Mouse (Mus musculus) thymus, postnatal 0 days (tissue): Measurements from ENCODE around the gene Usp37. TPM values are rescaled to one million over a fixed set of nuclear protein-coding genes. Genes with fewer than 3 reads are reported as not detected.
A peak's percentile ranks its signal among the peaks of the same experiment; 100 is the strongest.
"Not testable (repeated sequence)": the region's sequence is repeated elsewhere in the genome, so short reads cannot be mapped to it uniquely, and the experiment has no call there.

Source experiments
- DNase-seq: peaks from one replicate; pipeline ENCODE4 v3.0.0-alpha.2; 2015; ENCODE audit warnings: low spot score
- polyA plus RNA-seq: library from polyadenylated mRNA; unstranded; fragments of >200 nt; fragmentation: Nextera tagmentation; extraction: Ambion mirVana; gene quantifications from 2 replicates; pipeline ENCODE4 v1.2.1, GENCODE M21; 2015

Usp37 gene
- polyA plus RNA-seq, result 20.8 and 21.9 TPM in 2 replicates

DNA sequence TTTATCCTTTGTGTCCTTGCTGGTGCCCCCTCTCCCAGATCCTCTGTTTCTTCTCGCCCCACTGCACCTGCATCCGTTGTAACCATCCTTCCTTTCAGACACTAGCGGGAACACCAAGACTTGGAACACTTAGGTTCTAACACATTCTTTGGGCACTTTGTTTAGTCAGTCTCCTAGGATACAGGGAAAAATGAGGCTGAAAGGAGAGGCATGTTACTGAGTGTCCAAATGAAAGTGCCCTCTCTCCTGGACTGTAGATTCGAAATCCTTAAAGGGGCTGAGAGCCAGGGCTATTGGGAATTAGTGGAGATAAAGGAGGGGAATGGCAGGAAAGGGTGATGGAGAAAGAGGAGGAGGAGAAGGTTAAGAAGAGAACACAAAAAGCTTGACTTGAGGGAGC lies at the start of gene Usp37:
TSS of gene Usp37 (minus strand) at position 101 of the 400 bp plus-strand sequence.
- DNase-seq, result no peak

DNA sequence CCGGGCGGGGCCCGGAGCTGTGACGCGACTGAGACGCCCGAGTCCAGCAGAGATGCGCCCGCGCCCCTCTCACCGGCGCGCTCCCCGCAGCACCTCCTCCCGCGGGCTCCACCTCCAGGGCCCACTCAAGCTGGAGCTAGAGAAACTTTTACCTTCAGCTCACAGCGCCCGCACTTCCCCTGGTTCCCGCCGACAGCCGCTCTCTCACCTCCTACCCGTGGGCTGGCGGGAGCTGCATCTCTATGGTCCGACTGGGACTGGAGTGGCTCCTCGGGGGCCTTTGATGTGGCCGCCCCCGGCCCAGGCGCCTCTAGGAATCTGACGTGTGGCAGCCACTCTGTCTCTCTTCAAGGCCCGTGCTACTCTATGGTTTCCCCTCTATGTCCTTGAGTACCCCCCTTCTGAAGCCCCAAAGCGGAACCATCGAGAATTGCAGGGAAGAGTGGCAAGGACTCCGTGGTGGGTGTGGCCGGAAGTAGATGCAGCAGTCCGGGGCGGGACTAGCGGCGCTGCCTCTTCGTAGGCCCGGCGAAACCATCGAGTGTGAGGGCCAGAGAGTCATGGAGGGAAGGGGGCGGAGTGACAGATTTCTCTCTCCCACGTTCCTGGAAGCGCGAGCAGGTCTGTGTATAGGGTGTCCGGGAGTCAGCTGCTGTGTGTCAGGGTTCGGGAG lies 43.8 kb upstream of the Usp37 start, which contains the start of the genes Zfp142 and Bcs1l:
TSS of gene Zfp142 (minus strand) at position 474 of the 673 bp plus-strand sequence.
TSS of gene Bcs1l (plus strand) at position 517 of the 673 bp plus-strand sequence.
- peak; percentile 99 for DNase-seq

DNA sequence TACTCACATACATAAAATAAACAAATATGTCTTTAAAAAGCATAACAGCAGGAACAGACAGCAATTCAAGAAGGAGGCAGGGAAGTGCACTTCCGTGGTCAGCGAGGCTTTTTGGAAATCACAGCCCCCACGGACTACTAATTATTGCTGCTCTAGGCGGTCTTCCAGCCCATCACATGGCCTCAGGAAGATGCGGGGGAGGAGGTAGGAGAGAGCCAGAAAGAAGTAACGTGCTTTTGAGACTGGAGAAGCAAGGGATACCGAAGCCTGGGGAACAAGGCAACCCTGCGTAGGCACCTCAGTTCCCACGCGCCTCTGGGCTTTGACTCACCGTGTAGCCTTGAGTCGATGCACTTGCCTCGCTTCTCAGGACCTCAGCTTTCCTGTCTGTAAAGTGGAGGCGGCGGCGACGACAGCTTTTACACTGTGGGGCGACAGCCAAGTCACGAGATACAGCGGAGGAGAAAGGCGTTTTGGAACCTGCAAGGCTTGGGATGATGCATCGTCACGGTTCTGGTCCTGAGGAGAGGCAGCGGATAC lies 43.2 kb upstream of the Usp37 start:
- no peak for DNase-seq

DNA sequence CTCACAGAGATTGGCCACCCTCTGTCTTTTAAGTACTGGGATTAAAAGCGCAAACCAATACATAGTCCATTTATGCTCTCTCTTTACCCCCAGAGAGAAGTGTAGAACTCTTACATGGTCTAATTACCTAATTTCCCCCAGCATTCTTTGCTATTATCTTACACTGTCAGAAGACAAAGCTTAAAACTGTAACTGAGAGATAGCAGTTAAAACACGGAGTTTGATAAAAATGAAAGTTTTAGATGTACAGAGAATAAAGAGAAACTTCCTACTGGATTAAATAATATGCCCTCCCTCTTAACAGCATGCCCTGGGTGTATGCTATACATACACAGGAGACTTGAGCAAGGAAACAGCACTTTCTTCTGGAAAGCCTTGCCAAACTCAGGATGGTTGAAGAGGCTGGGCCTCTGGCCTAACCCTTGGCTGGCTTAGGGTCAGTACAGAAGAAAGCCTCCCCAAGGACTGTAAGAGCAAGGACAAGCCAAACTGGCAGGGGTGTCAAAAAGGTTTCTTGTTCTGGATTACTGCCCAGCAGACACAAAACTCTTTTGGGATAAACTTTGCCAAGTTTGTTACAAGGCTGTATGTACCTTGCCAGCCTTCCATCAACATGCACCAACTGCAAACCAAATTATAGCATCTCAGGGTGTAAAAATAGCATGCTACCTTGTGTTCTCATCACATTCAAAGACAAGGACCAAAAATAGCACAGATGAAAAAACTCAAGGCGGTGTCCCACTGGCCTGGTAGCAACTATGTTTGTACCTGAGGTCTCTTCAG lies 40.7 kb upstream of the Usp37 start:
- DNase-seq, result no peak

DNA sequence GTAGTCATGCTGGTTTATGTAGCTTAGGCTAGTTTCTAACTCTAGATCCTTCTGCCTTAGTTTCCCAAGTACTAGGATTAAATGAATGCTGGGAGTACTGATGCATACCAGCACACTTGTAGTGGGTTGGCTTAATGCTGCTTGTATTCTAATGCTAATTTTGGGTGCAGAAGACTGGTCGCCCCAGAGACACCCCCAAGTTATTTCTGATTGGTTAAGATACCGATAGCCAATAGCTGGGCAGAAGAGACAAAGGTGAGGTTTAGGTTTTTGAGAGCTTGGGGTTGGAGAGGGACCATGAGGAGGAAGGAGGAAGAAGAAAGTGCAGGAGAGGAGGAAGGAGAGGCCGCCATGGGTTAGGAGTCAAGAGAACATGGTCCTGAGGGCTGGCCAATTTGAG lies 38.5 kb upstream of the Usp37 start:
- DNase-seq, result no peak

DNA sequence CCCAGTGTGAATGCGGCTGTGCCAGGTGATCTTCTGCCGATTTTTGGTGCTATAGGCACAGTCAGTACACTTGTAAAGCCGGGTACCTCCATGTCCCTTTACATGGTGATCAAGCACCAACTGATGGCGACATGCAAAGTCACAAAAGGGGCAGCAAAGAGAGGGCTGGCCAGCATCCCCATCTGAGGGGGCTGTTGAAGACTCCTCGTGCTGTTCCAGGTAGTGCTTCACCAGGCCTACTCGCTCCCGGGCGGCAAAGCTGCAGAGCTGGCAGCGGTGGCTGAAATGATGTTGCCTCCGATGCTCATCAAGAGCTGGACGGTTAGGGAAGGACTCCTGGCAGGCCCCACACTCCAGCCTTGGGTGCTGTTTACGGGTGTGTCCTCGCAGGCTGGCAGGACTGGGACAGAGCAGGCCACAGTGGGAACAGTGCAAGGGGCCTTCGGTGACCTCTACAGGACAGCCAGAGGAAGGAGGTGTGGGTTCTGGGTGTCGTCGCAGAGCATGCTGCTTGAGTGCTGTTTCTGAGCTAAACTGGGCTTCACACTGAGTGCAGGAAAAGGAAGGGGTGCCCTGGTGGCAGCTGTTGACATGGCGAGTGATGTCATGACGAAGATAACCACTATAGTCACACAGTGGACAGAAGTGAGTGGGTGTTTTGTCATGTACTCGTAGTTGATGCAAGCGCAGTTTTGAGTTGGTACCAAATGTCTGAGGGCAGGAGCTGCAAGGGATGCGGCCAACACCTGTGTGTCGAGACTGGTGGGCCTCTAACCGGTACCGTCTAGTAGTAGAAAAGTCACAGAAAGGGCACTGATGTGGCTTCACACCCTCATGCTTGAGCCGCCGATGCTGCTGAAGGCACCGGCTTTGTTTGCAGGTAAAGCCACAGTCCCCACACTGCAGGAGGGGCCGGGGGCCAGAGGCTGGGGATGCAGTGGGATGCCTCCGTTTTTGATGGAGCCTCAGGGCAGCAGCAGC lies 25.9 kb upstream of the Usp37 start:
- no peak for DNase-seq

DNA sequence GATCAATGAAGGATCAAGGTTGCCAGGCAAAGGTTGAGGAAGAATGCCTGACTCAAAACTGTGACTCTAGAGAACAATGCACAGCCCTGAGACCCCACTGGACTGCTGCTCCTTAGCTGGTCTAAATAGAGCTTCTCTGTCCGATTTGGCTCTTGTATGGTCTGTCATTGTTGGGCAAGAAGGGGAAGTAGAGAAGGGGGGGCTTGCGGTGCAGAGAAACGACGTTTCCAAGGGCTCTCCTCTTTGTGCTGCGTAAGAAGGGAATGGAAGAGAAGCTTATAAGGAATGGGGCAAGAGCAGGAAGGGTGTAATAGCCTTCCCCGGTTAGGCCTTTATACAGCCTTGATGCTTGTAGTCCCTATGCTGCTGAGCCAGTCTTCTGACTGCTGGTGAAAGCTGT lies 21.8 kb upstream of the Usp37 start:
- DNase-seq, result no peak

DNA sequence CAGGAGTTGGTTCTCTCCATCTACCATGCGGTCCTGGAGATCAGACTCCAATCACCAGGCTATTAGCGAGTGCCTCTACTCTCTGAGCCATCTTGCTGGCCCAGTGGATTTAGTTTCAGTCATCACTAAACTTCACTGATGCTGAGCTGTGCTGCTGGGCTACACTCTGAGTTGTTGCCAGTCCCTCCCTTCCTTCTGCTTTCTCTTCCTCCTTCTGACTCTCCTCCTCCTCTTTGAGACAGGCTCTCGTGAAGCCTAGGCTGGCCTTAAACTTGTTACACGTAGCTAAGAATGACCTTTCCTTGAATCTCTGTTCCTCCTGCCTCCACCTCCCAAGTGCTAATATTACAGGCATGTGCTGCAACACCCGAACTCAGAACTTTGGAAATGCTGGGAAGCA lies 15.0 kb upstream of the Usp37 start:
- DNase-seq, result no peak

DNA sequence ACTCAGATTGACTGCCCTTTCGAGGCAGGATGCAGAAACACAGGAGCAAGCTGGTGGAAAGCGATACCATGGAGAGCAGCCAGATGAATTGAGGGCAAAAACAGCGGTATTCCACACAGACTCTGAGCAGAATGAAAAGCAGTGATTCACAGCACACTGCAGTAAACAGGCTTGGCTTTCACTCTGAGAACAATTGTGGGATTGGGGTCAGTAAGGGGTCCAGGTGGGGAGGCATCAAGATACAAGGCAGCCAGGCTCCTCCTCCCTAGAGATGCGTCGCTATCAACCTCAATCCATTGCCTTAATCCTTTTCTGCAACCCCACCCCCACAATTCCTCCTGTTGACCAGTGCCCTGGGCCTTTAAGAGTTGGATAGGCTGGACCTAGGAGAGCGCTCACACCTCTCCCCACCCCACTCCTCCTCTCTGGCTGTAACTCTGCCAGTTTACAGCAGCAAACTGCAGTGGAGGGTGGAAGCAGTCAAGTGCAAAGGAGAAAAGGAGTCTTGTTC lies 1.6 kb downstream of the Usp37 start, which contains the start of gene Plcd4:
TSS of gene Plcd4 (plus strand) at position 438 of the 511 bp plus-strand sequence.
- no peak for DNase-seq

DNA sequence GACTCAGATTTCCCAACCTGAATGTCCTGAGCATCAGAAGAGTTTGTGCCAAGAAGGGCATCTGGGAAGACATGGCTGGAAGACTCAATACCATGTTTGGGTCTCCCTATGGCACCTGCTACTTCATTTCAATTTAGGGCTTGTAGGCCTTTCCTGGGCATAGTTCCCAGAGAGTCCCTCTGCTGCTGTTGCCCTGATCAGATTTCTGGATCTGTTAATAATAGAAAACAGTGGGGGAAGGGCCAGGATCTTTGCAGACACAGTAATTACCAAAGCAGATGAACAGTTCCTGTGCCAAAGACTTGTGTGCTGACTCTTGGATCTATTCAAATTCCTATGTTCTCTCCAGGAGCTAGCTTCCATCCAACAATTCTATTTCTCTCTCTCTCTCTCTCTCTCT lies 5.4 kb downstream of the Usp37 start:
- DNase-seq, result no peak

DNA sequence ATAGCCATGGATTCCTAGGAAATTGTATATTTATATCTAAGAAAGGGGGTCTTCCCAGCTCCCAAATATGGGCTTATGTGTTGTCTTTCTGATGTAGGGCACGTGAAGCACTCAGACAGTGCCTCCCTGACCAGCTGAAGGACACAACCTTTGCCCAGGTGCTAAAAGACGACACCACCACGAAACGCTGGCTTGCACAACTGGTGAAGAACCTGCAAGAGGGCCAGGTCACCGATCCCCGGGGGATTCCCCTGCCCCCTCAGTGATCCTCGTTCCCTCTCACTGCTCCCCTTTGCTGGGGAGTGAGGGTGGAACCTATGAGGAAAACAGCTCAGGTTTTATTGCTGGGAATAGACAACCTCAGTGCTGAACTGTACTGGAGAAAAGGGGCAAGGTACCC lies 15.5 kb downstream of the Usp37 start:
- DNase-seq, result no peak

DNA sequence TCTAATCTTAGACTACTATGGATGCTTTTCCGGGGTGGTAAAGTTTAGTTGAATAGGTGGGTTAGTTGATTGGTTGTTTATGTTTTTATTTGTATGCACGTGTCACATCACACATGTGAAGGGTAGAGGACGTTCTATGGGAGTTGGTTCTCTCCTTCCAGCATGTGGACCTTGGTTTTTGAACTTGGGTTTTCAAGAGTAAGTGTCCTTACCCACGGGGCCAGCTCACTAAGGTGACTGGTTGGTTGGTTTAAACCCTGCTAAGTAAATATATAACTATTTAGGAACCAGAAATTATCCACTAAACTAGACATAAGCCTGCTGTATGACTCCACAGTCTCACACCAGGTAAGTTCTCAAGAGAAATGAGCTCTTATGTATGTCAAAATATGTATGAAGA lies 19.3 kb downstream of the Usp37 start:
- DNase-seq, result no peak

DNA sequence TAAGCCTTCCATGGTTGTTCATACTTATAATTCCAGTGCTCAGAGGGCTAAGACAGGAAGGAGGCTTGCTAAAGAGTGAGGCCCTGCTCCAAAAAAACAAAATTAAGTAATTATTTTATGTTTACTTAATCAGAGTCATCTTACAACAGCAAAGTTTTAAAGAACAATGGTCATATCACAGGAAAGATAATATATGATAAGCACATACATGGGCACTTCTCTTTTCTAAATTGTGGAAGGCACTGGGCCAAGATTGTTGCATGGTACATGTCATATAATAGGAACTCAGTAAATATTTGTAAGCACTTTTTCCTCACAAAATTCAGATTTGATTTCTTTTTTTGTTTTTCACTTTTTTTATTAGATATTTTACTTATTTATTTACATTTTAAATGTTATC lies 24.2 kb downstream of the Usp37 start:
- no peak for DNase-seq

DNA sequence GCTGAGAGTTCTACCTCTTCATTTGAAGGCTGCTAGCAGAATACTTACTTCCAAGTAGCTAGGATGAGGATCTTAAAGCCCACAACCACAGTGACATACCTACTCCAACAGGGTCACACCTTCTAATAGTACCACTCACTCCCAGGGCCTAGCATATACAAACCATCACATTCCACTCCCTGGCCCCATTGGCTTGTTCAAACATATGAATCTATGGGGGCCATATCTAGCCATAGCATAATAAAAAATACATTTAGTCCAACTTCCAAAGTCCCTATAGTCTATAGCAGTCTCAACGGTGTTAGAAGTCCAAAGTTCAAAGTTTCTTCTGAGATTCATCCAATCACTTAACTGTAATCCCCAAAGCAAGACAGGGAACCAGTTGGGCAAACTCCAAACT lies 31.1 kb downstream of the Usp37 start:
- not testable (repeated sequence) for DNase-seq

DNA sequence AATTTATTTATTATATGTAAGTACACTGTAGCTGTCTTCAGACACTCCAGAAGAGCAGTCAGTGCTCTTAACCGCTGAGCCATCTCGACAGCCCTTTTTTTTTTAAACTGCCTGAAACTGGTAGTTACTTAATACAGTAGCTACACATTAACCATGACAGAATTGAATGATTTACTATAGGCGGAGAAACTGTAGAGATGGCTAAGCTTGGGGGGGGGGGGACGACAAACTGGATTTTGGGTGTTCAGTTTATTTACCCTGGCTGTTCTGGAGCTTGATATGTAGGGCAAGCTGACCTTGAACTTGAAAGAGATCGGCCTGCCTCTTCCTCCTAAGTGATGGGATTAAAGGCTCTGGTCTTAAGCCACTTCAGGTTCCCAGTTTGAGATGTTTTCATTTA lies 32.8 kb downstream of the Usp37 start:
- DNase-seq, result no peak

DNA sequence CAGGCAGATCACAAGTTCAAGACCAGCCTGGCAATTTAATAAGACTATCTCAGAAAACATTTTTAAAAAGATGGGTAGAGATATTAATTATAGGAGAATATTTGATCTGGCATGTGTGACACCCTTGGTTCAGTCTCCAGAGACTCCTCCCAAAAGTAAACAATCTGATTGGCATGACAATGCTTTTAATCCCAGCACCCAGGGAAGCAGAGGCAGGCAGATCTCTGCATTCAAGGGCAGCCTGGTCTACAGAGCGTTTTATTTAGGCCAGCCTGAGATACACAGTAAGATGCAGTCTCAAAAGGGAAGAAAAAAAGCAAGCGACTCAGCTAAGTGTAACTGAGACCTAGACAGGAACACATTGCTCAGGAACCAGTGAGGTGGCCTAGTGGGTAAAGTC lies 36.3 kb downstream of the Usp37 start:
- no peak for DNase-seq

DNA sequence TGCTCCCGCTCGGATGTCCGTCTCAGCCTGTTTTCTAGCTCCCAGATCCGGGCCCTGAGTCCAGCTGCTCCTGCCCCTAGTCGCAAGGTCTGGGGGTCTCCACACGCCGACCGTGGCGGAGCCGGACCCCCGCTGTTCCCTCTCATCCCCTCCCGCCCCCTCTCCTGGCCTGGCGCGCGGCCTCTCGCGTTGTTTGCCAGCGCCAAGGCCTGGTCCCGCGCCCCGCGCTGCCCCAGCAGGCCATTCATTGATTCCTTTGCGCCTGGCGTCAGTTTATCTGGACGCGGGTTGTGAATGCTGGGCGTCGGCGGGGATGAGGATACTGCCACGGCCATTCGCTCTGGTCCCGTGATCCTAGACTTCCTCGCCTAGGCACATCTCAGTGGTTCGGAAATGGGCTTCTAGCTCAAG lies 37.6 kb downstream of the Usp37 start:
- DNase-seq, result no peak

DNA sequence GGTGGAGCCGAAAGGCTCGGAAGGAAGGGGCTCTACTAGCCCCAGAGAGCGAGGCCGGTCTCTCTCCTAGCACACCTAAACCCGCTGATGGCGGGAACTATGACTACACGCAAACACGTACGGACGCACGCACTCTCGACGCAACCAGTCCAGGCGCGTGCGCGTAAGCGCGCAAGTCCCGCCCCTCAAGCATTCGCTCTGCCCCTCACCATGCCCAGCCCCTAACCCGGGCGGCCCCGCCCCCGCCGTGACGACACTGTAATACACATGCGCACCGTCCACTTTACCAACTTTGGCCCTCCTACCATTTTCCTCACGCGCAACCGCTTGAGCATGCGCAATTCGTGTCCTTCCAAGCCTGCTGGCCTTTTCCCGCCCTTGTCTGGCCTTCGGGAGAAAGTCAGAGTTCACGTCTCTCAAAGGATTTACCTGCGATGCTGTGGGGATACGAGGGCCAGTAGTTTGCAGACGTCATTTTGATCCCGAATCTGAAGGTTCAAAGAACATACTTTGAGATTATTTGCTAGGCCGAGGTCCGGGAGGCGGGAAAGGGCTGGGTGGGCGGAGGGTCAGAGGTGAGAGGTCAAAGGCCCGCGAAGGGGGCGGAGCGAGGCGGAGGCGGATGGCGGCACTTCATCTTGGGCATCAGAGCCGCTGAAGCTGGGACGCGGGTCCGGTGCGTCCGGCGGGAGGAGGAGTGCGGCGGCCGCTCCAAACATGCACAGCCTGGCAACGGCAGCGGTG lies 38.2 kb downstream of the Usp37 start, which contains the start of gene Cnot9:
TSS of gene Cnot9 (plus strand) at position 338 of the 744 bp plus-strand sequence.
- peak; percentile 99 for DNase-seq

DNA sequence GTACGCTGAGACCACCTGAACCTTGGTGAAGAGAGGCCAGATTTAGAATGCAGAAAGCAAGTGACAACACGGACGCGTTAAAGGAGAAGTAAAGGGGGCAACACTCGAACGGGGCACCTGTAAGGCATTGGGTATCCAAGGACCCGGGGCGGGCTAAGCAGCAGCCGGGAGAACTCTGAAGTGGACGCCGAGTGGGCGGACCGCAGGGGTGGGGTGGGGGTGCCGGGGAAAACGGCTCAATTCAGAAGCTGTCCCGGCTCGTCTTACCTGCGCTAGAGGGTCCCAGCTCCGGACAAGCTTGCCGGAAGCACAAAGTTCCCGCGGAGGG lies 38.7 kb downstream of the Usp37 start:
- DNase-seq, result no peak

DNA sequence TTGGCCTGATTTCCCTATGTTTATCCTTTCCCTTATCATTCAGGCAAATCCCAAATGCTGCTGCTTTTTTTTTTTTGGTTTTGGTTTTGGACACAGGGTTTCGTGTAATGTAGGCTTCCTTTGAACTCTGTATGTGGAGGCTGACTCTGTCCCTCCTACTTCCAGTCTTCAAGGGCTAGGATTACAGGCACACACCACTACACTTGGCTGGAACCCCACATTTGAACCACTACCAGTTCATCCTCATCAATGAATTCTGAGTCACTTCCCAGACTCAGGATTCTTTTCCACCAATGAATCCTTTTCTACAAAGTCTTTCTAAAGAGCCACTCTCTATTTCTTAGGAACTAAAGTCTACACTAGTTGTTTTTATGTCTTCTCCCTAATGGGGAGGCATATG lies 43.0 kb downstream of the Usp37 start:
- DNase-seq, result no peak
